Mouse (Mus musculus): Measurements from ENCODE around the gene Ect2. TPM values are rescaled to one million over a fixed set of nuclear protein-coding genes. Genes with fewer than 3 reads are reported as not detected.

Gene Ect2
- total RNA-seq, 2 experiments from 2014 or later, result 2.7 to 4.9 TPM

GRCm38 (mm10) chr3:27081229-27082060, 72.2 kb downstream of the Ect2 start:
- intact Hi-C loops (cut with DNase I), result no loop called here
- no peak for DNase-seq

GRCm38 (mm10) chr3:27080061-27080770, 73.5 kb downstream of the Ect2 start:
- no peak for DNase-seq
- intact Hi-C loops (cut with DNase I), result no loop called here

GRCm38 (mm10) chr3:27073884-27074283, 79.8 kb downstream of the Ect2 start:
- no peak for DNase-seq
- intact Hi-C loops (cut with DNase I), result no loop called here

- intact Hi-C loops (cut with DNase I), result no loop called here
- DNase-seq, result no peak
Observed at GRCm38 (mm10) chr3:27071706-27072105, 82.0 kb downstream of the Ect2 start.

- intact Hi-C loops (cut with DNase I), result no loop called here
- no peak for DNase-seq
Observed at GRCm38 (mm10) chr3:27070340-27070739, 83.3 kb downstream of the Ect2 start.

GRCm38 (mm10) chr3:27067206-27067605, 86.5 kb downstream of the Ect2 start:
- intact Hi-C loops (cut with DNase I), result loop anchor here (5.0 kb wide), 1 partner anchor 170 kb away; no protein-coding TSS in a partner anchor
- DNase-seq, result no peak

- intact Hi-C loops (cut with DNase I), result loop anchor here (5.0 kb wide), 1 partner anchor 172 kb away; no protein-coding TSS in a partner anchor
Observed at GRCm38 (mm10) chr3:27064886-27065285, 88.8 kb downstream of the Ect2 start.

GRCm38 (mm10) chr3:27063399-27064260, 90.0 kb downstream of the Ect2 start:
- intact Hi-C loops (cut with DNase I), result no loop called here
- no peak for DNase-seq

More at GRCm38 (mm10) chr3:27064886-27065285, 88.8 kb downstream of the Ect2 start:
- DNase-seq, result no peak

GRCm38 (mm10) chr3:27060441-27060840, 93.2 kb downstream of the Ect2 start:
- DNase-seq, result no peak
- intact Hi-C loops (cut with DNase I), result no loop called here

GRCm38 (mm10) chr3:27059529-27060322, 94.0 kb downstream of the Ect2 start:
- DNase-seq, result no peak
- intact Hi-C loops (cut with DNase I), result no loop called here

- intact Hi-C loops (cut with DNase I), result no loop called here
- no peak for DNase-seq
Observed at GRCm38 (mm10) chr3:27055471-27055870, 98.2 kb downstream of the Ect2 start.

GRCm38 (mm10) chr3:27054766-27055165, 98.9 kb downstream of the Ect2 start:
- no peak for DNase-seq
- intact Hi-C loops (cut with DNase I), result no loop called here

Other genes starting within 250 kb of the Ect2 start
- gene Nceh1, start 29.1 kb upstream of the Ect2 start, total RNA-seq (2021), result 100 to 1,000 TPM; 165 to 174 TPM
- 10 to 100 TPM; 10.9 to 12.3 TPM for gene Tnfsf10, start 163.2 kb upstream of the Ect2 start, total RNA-seq (2021)
- gene Ghsr, start 217.5 kb upstream of the Ect2 start, total RNA-seq (2021), result not detected